Mouse (Mus musculus) limb, embryonic 14.5 days (tissue): ENCODE data around the gene Ncaph. TPM values are rescaled to one million over a fixed set of nuclear protein-coding genes. Genes with fewer than 3 reads are reported as not detected.
"Not testable (repeated sequence)": the region's sequence is repeated elsewhere in the genome, so short reads cannot be mapped to it uniquely, and the experiment has no call there.

Source experiments
- ATAC-seq: fragments of 200-750 bp; cut with Nextera tagmentation; 2 replicates; pipeline ENCODE4 v1.8.0; 2017; ENCODE audit warnings: low read depth, moderate number of reproducible peaks, moderate TSS enrichment; ENCODE audit not compliant: low FRiP score
- DNase-seq: peaks from one replicate; pipeline ENCODE4 v3.0.0-alpha.2; 2015; ENCODE audit warnings: low spot score
- H3K27ac ChIP-seq: fragments of 300-500 bp; sonication (generic); replicated peaks from 2 replicates; pipeline ENCODE4 v1.5.1; 2014; ENCODE audit warnings: low read depth, mild to moderate bottlenecking, low read length, moderate library complexity, mixed read lengths
- H3K27me3 ChIP-seq: fragments of 300-500 bp; sonication (generic); 2 replicates; pipeline ENCODE4 v1.6.1; 2014; ENCODE audit warnings: low read length, mixed read lengths; ENCODE audit not compliant: control insufficient read depth, insufficient read depth
- H3K36me3 ChIP-seq: fragments of 300-500 bp; sonication (generic); 2 replicates; pipeline ENCODE4 v1.6.1; 2014; ENCODE audit warnings: mild to moderate bottlenecking, low read length, moderate library complexity, mixed read lengths; ENCODE audit not compliant: control insufficient read depth, insufficient read depth
- H3K4me1 ChIP-seq: fragments of 300-500 bp; sonication (generic); 2 replicates; pipeline ENCODE4 v1.6.1; 2014; ENCODE audit warnings: antibody characterized with exemption, low read length, mixed read lengths; ENCODE audit not compliant: control insufficient read depth, insufficient read depth
- H3K4me2 ChIP-seq: fragments of 300-500 bp; sonication (generic); replicated peaks from 2 replicates; pipeline ENCODE4 v1.6.1; 2014; ENCODE audit warnings: low read depth, mild to moderate bottlenecking, low read length, moderate library complexity; ENCODE audit not compliant: severe bottlenecking
- H3K4me3 ChIP-seq: fragments of 300-500 bp; sonication (generic); replicated peaks from 2 replicates; pipeline ENCODE4 v1.5.1; 2014; ENCODE audit warnings: low read length
- H3K9ac ChIP-seq: fragments of 300-500 bp; sonication (generic); 2 replicates; pipeline ENCODE4 v1.6.1; 2014; ENCODE audit warnings: mild to moderate bottlenecking, low read depth, low read length, moderate library complexity; ENCODE audit not compliant: severe bottlenecking
- H3K9me3 ChIP-seq: fragments of 300-500 bp; sonication (generic); 2 replicates; pipeline ENCODE4 v1.6.1; 2016; ENCODE audit warnings: low read length; ENCODE audit not compliant: control insufficient read depth
- POLR2A ChIP-seq: fragments of 200-500 bp; IDR thresholded peaks from 2 replicates; pipeline ENCODE4 v1.8.0; 2012; ENCODE audit warnings: inconsistent platforms, mild to moderate bottlenecking, moderate library complexity, borderline replicate concordance; ENCODE audit not compliant: insufficient read depth, insufficient read length; ENCODE audit errors: extremely low read depth
- WGBS: fragments of 180-500 bp; shearing (Covaris S2); extraction: QIAGEN DNeasy Blood & Tissue Kit; methylation state at CpG from one replicate; pipeline ENCODE4 v1.1.7; 2014; 5-methylcytosine and 5-hydroxymethylcytosine counted together
- polyA plus RNA-seq, 2 experiments: library from polyadenylated mRNA; depleted of rRNA in 1 of 2; stranded (reverse) in 1 of 2; unstranded in 1 of 2; fragments of >200 nt; fragmentation: Nextera tagmentation in 1 of 2; extraction: Ambion mirVana in 1 of 2; gene quantifications; 2 replicates each; pipeline versions ENCODE4 v1.2.1 to v1.2.3; 2012 to 2014

Gene Ncaph
- polyA plus RNA-seq (2012; rRNA removed) (42.0 and 59.1 TPM in 2 replicates), polyA plus RNA-seq (2014; fragmentation: Nextera tagmentation; extraction: Ambion mirVana) (65.0 and 69.0 TPM in 2 replicates)

GRCm38 (mm10) chr2:127133621-127134461 is at the start of gene Ncaph:
Gene Ncaph, minus strand, starts transcription at chr2:127133954.
- H3K27me3 ChIP-seq, result no peaks in the 10 kb centered on the region
- peak within 1 kb of the TSS; percentile 81 for H3K4me3 ChIP-seq
- peaks cover 25% of the 10 kb centered on the region for H3K4me1 ChIP-seq
- H3K9ac ChIP-seq, result peak within 1 kb of the TSS; percentile 77
- no peaks in the 10 kb centered on the region for H3K36me3 ChIP-seq
- ATAC-seq, result peak; percentile 92
- H3K4me2 ChIP-seq, result peak within 1 kb of the TSS; percentile 72
- H3K9me3 ChIP-seq, result no peaks in the 10 kb centered on the region
- peak within 1 kb of the TSS; percentile 87 for H3K27ac ChIP-seq
- TF ChIP-seq POLR2A, result peak; percentile 91; the same call in 1 of the 2 replicates
- 2% methylated on average over 56 of the region's 57 CpGs for WGBS
- peak; percentile 92 for DNase-seq

GRCm38 (mm10) chr2:127182598-127183381 is 49.0 kb upstream of the Ncaph start:
- peak; percentile 75; the same call in 1 of the 2 replicates for TF ChIP-seq POLR2A
- 3% methylated on average over 17 of the region's 17 CpGs for WGBS

GRCm38 (mm10) chr2:127166261-127166660 is 32.5 kb upstream of the Ncaph start:
- WGBS, result 0% methylated on average over 1 of the region's 1 CpGs
- not testable (repeated sequence) for H3K4me1 ChIP-seq

More at GRCm38 (mm10) chr2:127182598-127183381, 49.0 kb upstream of the Ncaph start:
- Histone ChIP-seq H3K4me3 (peak overlapping the region; percentile 57), H3K27ac (peak overlapping the region; percentile 81), H3K4me2 (peak overlapping the region; percentile 79), H3K9me3 (no peaks in the 10 kb centered on the region), H3K4me1 (0 out of 2 replicates have a peak, but pooled peaks cover 4% of the 10 kb centered on the region), H3K9ac (peak overlapping the region; percentile 72), H3K27me3 (no peaks in the 10 kb centered on the region), H3K36me3 (no peaks in the 10 kb centered on the region)
- peak; percentile 99 for ATAC-seq
- DNase-seq, result peak; percentile 90

GRCm38 (mm10) chr2:127165675-127166074 is 31.9 kb upstream of the Ncaph start:
- 51% methylated on average over 4 of the region's 4 CpGs for WGBS
- H3K9ac ChIP-seq, result no peak overlapping the region
- no peak overlapping the region for H3K4me3 ChIP-seq
- H3K36me3 ChIP-seq, result no peaks in the 10 kb centered on the region
- no peak overlapping the region for H3K27ac ChIP-seq
- no peaks in the 10 kb centered on the region for H3K9me3 ChIP-seq
- no peak for ATAC-seq
- H3K4me1 ChIP-seq, result no peaks in the 10 kb centered on the region
- H3K27me3 ChIP-seq, result no peaks in the 10 kb centered on the region
- TF ChIP-seq POLR2A, result no peak
- no peak for DNase-seq
- no peak overlapping the region for H3K4me2 ChIP-seq

More at GRCm38 (mm10) chr2:127166261-127166660, 32.5 kb upstream of the Ncaph start:
- DNase-seq, result peak; percentile 78
- ATAC-seq, H3K9ac ChIP-seq, H3K27ac ChIP-seq, H3K36me3 ChIP-seq, H3K9me3 ChIP-seq, H3K4me3 ChIP-seq, H3K4me2 ChIP-seq, H3K27me3 ChIP-seq: not testable (repeated sequence)

- no peak for ATAC-seq
These were observed 11.9 kb upstream of the Ncaph start for GRCm38 (mm10) chr2:127145699-127146098.

More at GRCm38 (mm10) chr2:127145699-127146098, 11.9 kb upstream of the Ncaph start:
- H3K36me3 ChIP-seq, result peaks cover 8% of the 10 kb centered on the region; the same call in 1 of the 2 replicates
- no peak for TF ChIP-seq POLR2A
- 75% methylated on average over 3 of the region's 3 CpGs for WGBS
- no peaks in the 10 kb centered on the region for H3K27me3 ChIP-seq
- no peak overlapping the region for H3K9ac ChIP-seq
- H3K4me1 ChIP-seq, result peaks cover 6% of the 10 kb centered on the region
- H3K4me3 ChIP-seq, result no peak overlapping the region
- no peak overlapping the region for H3K4me2 ChIP-seq
- DNase-seq, result no peak
- no peak overlapping the region for H3K27ac ChIP-seq
- no peaks in the 10 kb centered on the region for H3K9me3 ChIP-seq
